Mouse (Mus musculus) right cerebral cortex, postnatal 14 days (tissue): ENCODE data around the gene Tapbpl.

Experiments
- DNase-seq: peaks from one replicate; pipeline ENCODE4 v3.0.0; 2022

Gene Tapbpl

DNA sequence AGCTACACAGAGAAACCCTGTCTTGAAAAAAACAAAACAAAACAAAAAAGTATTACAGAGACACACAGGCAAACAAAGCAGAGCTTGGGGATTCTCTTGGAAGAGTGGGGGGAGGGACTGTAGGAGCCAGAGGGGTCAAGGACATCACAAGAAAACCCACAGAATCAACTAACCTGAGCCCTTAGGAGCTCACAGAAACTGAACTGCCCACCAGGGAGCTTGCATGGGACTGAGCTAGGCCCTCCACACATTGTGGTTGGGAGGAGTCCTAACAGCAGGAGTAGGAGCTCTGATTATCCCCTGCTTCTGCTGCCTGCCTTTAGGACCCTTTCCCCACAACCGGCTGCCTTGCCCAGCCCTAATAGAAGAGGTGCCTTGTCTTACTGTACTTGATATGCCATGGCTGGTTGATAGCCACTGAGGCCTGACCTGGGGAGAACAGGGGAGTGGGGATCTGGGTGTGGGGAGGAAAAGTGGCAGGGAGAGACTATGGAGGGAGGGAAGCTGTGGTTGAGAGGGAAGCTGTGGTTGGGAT is 36.1 kb downstream of the Tapbpl start:
- DNase-seq: no peak

DNA sequence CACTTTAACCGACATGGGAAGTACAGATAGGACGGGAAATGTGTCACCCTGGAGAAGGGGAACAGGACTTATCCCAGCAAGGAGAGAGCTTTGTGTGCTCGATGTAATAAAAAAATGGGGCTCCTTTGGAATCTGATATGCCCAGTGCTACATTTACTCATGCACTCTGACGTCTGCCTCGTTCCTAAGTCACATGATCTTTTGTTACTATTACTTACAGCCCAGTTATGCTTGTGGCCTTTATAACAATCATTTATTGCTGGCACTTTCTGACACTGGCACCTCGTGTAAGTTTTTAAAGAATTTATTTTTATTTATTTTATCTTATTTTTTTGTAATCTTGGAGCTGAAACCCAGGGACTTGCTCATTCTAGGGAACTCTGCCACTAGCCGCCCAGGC is 38.3 kb downstream of the Tapbpl start:
- DNase-seq: no peak

DNA sequence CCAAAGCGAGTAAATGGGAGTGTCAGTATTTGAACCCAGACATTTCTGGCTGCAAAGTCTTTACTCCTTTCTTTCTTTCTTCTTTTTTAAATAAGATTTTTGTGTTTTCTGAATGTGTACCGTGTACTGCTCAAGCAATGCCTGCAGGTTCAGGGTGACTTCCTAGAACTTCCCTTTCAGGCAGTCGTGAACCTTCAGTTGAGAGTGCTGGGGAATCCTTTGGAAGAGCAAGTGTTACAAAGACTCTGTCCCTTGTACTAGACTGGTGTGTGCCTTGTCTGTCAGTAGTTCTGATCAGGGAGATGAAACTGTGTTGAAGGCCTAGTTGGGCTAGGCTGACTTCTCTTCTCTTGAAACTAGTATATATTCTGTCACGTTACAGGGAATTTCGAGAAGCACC is 38.8 kb downstream of the Tapbpl start:
- DNase-seq: no peak

GRCm38 (mm10) chr6:125192016-125192714 is 39.5 kb downstream of the Tapbpl start:
- peak; percentile 88 for DNase-seq

DNA sequence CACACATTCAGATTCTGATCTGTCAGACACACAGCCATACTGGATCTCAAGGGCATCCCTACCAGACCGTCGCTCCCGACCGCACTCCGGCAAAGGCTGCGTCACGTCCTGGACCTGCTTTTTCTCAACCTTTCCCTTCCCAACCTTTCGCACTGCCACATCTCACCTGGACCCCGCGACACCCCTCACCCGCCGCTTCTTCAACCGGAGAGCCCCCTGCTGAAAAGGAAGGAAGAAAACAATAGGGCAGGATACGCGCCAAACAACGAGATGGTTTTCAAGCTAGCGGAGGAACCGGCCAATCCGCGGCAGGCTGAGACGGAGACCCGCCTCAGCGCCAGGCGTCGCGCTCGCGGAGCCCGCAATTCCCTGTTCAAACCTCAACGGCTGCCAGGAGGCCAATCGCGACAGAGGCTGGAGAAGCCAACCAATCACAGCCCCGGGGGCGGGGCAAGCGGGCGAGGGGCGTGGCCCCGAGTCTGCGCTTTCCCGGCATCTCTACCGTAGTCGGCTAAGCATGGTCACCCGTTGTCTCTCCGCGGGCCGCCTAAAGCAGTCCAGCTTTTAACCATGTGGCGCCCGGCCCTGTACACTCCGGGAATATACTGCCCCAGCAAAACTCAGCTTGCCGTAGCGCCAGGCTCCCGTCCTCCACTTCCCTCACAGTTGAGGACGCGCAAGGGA is 40.2 kb downstream of the Tapbpl start, which contains the start of the genes Ncapd2 and Mrpl51:
Gene Ncapd2, minus strand, starts transcription at position 370 of the 684 bp plus-strand sequence.
Gene Mrpl51, plus strand, starts transcription at position 470 of the 684 bp plus-strand sequence.
- DNase-seq: peak; percentile 98

GRCm38 (mm10) chr6:125190816-125191215 is 40.8 kb downstream of the Tapbpl start:
- no peak for DNase-seq

- DNase-seq: no peak
Measured at GRCm38 (mm10) chr6:125186203-125186602, 45.5 kb downstream of the Tapbpl start.

GRCm38 (mm10) chr6:125182133-125182532 is 49.5 kb downstream of the Tapbpl start:
- no peak for DNase-seq

DNA sequence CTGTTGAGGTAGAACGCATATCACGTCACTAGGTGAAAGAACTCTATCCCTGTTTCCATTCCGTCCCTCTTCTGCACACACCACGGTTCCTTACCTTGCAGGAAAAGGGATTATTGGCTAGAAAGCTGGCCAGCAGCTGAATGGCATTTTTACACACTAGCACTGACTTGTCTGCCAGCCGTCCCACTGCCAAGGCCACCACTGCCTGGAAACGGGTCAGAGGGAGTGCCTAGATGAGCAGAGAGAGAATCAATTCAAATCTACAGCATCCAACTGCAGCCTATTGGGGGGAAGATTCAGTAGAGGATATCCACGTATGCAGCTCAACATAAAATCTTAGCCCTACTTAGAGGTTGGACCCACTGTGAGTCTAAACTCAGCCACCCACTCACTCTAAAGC is 52.1 kb downstream of the Tapbpl start:
- DNase-seq: no peak

GRCm38 (mm10) chr6:125175469-125175868 is 56.2 kb downstream of the Tapbpl start:
- no peak for DNase-seq
